In genomic region chr14:22259376-22260032, GRCm38 (mm10) we compare ENCODE assay signal across 11 mouse cellular contexts.
DNase-seq lines count a peak whose midpoint lies in the region; ATAC-seq and TF ChIP-seq lines count a peak whose summit lies in the region.
"Had no signal": no experiment of that assay in that cellular context is flagged by ENCODE, and none has a peak within 500 bp of the region (broad histone marks: within the 10 kb centered on the region; RNA-seq: fewer than 3 reads in every experiment).

No protein-coding gene starts in this region.

- H3K4me2 ChIP-seq in lung, embryonic 14.5 days, result no peak overlapping the region
- no peak overlapping the region for H3K4me2 ChIP-seq in embryonic facial prominence, embryonic 11.5 days (ENCODE audit: low read depth, low read length)
- peak overlapping the region; percentile 26 for H3K4me2 ChIP-seq in hindbrain, embryonic 13.5 days
- no peak overlapping the region for H3K4me2 ChIP-seq in stomach, embryonic 15.5 days
- H3K4me2 ChIP-seq in liver, embryonic 11.5 days, result no peak overlapping the region

- WGBS in lung, embryonic 14.5 days, result 19% methylated on average over 10 of the region's 10 CpGs
- 43% methylated on average over 10 of the region's 10 CpGs for WGBS in embryonic facial prominence, embryonic 11.5 days
- 17% methylated on average over 10 of the region's 10 CpGs for WGBS in hindbrain, embryonic 13.5 days
- 26% methylated on average over 10 of the region's 10 CpGs for WGBS in stomach, embryonic 15.5 days
- WGBS in liver, embryonic 11.5 days, result 48% methylated on average over 10 of the region's 10 CpGs

- no peak for ATAC-seq in lung, embryonic 14.5 days (ENCODE audit: insufficient read depth)
- ATAC-seq in embryonic facial prominence, embryonic 11.5 days (replicated peaks; ENCODE audit: insufficient number of reproducible peaks, low FRiP score, low TSS enrichment, low read depth), result no peak
- peak; percentile 68 for ATAC-seq in hindbrain, embryonic 13.5 days (ENCODE audit: low FRiP score)
- ATAC-seq in stomach, embryonic 15.5 days (ENCODE audit: insufficient read depth, low FRiP score, low read depth), result no peak; the same call in 1 of the 2 replicates
- ATAC-seq in liver, embryonic 11.5 days (replicated peaks; ENCODE audit: low FRiP score), result no peak

- H3K27ac ChIP-seq in lung, embryonic 14.5 days (ENCODE audit: low read depth), result no peak overlapping the region
- no peak overlapping the region for H3K27ac ChIP-seq in embryonic facial prominence, embryonic 11.5 days (replicated peaks; ENCODE audit: low read depth, low read length)
- peak overlapping the region; percentile 71 for H3K27ac ChIP-seq in hindbrain, embryonic 13.5 days
- 0 out of 2 replicates have a peak overlapping the region, but pooled peaks have one; percentile 11 for H3K27ac ChIP-seq in stomach, embryonic 15.5 days
- no peak overlapping the region for H3K27ac ChIP-seq in liver, embryonic 11.5 days (ENCODE audit: low read depth, low read length)
- H3K27ac ChIP-seq: macrophage had no signal

- no peaks in the 10 kb centered on the region for H3K9me3 ChIP-seq in lung, embryonic 14.5 days (ENCODE audit: low read depth, low read length)
- no peaks in the 10 kb centered on the region for H3K9me3 ChIP-seq in embryonic facial prominence, embryonic 11.5 days (replicated peaks; ENCODE audit: control insufficient read depth, low read length)
- H3K9me3 ChIP-seq in hindbrain, embryonic 13.5 days, result no peaks in the 10 kb centered on the region
- no peaks in the 10 kb centered on the region for H3K9me3 ChIP-seq in stomach, embryonic 15.5 days
- no peaks in the 10 kb centered on the region for H3K9me3 ChIP-seq in liver, embryonic 11.5 days (ENCODE audit: control insufficient read depth, low read length)

- peak; percentile 30 for DNase-seq in lung, embryonic 14.5 days
- no peak for DNase-seq in lung, postnatal 4 days
- peak; percentile 12 for DNase-seq in embryonic facial prominence, embryonic 11.5 days (ENCODE audit: low spot score)
- no peak for DNase-seq in liver, embryonic 11.5 days (ENCODE audit: low spot score)
- no peak for DNase-seq in urinary bladder, postnatal 36 days (ENCODE audit: low spot score in 2 of 2)
- DNase-seq: adrenal gland, adult 8-10 months; layer of hippocampus, postnatal 36 days; thymus, adult 18-20 months had no signal

- 0 out of 2 replicates have a peak overlapping the region, but pooled peaks have one; percentile 13 for H3K9ac ChIP-seq in lung, embryonic 14.5 days
- H3K9ac ChIP-seq in embryonic facial prominence, embryonic 11.5 days (replicated peaks; ENCODE audit: low read length), result no peak overlapping the region
- peak overlapping the region; percentile 67 for H3K9ac ChIP-seq in hindbrain, embryonic 13.5 days
- no peak overlapping the region for H3K9ac ChIP-seq in stomach, embryonic 15.5 days
- no peak overlapping the region for H3K9ac ChIP-seq in liver, embryonic 11.5 days (ENCODE audit: low read depth, low read length)

- 0 out of 2 replicates have a peak, but pooled peaks cover 3% of the 10 kb centered on the region for H3K4me1 ChIP-seq in lung, embryonic 14.5 days (ENCODE audit: insufficient read depth)
- no peaks in the 10 kb centered on the region for H3K4me1 ChIP-seq in embryonic facial prominence, embryonic 11.5 days (ENCODE audit: control insufficient read depth, insufficient read depth, low read length)
- peaks cover 53% of the 10 kb centered on the region for H3K4me1 ChIP-seq in hindbrain, embryonic 13.5 days (replicated peaks)
- H3K4me1 ChIP-seq in stomach, embryonic 15.5 days, result 0 out of 2 replicates have a peak, but pooled peaks cover 7% of the 10 kb centered on the region
- H3K4me1 ChIP-seq in liver, embryonic 11.5 days (replicated peaks; ENCODE audit: control insufficient read depth, insufficient read depth, low read length), result peaks cover 4% of the 10 kb centered on the region; the same call in 1 of the 2 replicates

- no peaks in the 10 kb centered on the region for H3K36me3 ChIP-seq in lung, embryonic 14.5 days (ENCODE audit: insufficient read depth)
- no peaks in the 10 kb centered on the region for H3K36me3 ChIP-seq in embryonic facial prominence, embryonic 11.5 days (replicated peaks; ENCODE audit: control insufficient read depth, insufficient read depth, low read depth, low read length)
- H3K36me3 ChIP-seq in hindbrain, embryonic 13.5 days, result no peaks in the 10 kb centered on the region
- no peaks in the 10 kb centered on the region for H3K36me3 ChIP-seq in stomach, embryonic 15.5 days
- H3K36me3 ChIP-seq in liver, embryonic 11.5 days (ENCODE audit: control insufficient read depth, insufficient read depth, low read length), result no peaks in the 10 kb centered on the region

- no peaks in the 10 kb centered on the region for H3K27me3 ChIP-seq in lung, embryonic 14.5 days (ENCODE audit: insufficient read depth, low read length)
- H3K27me3 ChIP-seq in embryonic facial prominence, embryonic 11.5 days (ENCODE audit: control insufficient read depth, insufficient read depth, low read length), result no peaks in the 10 kb centered on the region
- H3K27me3 ChIP-seq in hindbrain, embryonic 13.5 days, result peaks cover 4% of the 10 kb centered on the region; the same call in 1 of the 2 replicates
- H3K27me3 ChIP-seq in stomach, embryonic 15.5 days (replicated peaks), result no peaks in the 10 kb centered on the region
- no peaks in the 10 kb centered on the region; the same call in 1 of the 2 replicates for H3K27me3 ChIP-seq in liver, embryonic 11.5 days (replicated peaks; ENCODE audit: control insufficient read depth, insufficient read depth, low read length)

- TF ChIP-seq CTCF in lung, embryonic 14.5 days (IDR thresholded peaks at IDR 0.05; ENCODE audit: low read depth), result no peak

- H3K4me3 ChIP-seq in lung, embryonic 14.5 days (ENCODE audit: low read depth, low read length), result no peak overlapping the region
- H3K4me3 ChIP-seq in embryonic facial prominence, embryonic 11.5 days (ENCODE audit: low read depth, low read length), result no peak overlapping the region
- H3K4me3 ChIP-seq in hindbrain, embryonic 13.5 days, result no peak overlapping the region
- H3K4me3 ChIP-seq in stomach, embryonic 15.5 days (replicated peaks), result no peak overlapping the region
- H3K4me3 ChIP-seq in liver, embryonic 11.5 days (ENCODE audit: low read depth, low read length), result no peak overlapping the region

Comparison
In these comparisons a context has a peak if more than half of its experiments do, and no peak if none do; other contexts are left out.
1. DNase-seq: peak in lung, embryonic 14.5 days (single experiment) and embryonic facial prominence, embryonic 11.5 days (single experiment); none in lung, postnatal 4 days (0 of 2), liver, embryonic 11.5 days (single experiment) and urinary bladder, postnatal 36 days (0 of 2).
2. H3K27ac ChIP-seq: peak in hindbrain, embryonic 13.5 days (single experiment) and stomach, embryonic 15.5 days (single experiment); none in lung, embryonic 14.5 days (single experiment), embryonic facial prominence, embryonic 11.5 days (single experiment) and liver, embryonic 11.5 days (single experiment).
3. H3K9ac ChIP-seq: peak in lung, embryonic 14.5 days (single experiment) and hindbrain, embryonic 13.5 days (single experiment); none in embryonic facial prominence, embryonic 11.5 days (single experiment), stomach, embryonic 15.5 days (single experiment) and liver, embryonic 11.5 days (single experiment).